Mouse (Mus musculus) kidney, postnatal 25 days (tissue): ENCODE results near the gene Metrn.

Experiments used
- DNase-seq, 2 experiments: peaks; one replicate each; pipeline ENCODE4 v3.0.0; 2021; ENCODE audit warnings: mixed read lengths in 2 of 2

Gene Metrn

DNA sequence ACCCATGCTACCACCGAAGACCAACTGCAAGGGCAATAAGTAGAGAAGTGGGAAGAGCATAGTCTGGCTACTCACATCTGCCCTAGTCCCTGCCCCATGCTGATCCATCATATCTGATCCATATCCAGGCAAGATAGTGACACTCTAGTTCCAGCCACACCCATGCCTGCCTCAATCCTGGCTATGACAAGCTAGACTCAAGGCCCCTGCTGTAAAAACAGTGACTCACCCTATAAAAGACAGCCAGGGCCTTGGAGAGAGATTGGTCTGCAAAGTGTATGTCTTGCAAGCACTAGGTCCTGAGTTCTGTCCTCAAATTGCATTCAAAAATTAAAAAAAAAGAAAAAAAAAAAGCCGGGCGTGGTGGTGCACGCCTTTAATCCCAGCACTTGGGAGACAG, 9.6 kb upstream of the Metrn start:
- DNase-seq = no peak

DNA sequence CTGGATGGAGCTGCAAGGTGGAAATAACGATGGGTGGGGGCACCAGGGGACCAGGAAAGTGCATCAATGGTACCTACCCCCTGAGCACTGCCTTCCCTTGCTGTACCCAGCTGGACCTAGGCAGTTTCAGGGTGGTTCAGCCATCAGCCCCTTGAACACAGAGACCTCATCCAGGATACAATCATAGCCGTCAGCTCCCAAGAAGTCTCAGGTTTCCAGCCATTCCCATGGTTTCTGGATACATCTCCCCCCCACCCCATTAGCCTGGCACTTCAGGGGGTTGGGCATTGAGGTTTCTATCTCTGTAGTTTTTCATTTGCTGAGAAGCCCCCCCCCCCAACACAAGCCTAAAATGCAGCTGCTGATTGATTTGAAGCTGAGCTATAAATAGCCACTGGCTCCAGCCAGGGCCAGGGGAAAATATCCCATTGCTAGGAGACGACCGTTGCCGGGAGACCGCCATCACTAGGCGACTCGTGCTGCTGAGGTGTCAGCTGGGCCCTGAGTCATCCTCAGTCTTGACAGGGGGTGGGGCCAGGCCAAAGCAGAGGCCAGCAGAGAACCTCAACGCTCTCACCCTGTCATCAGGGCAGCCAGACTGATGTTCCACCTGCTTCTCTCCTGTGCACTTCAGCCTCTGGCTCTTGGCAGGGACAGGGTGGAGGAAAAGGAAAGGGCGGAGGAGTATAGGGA, 6.0 kb upstream of the Metrn start:
- DNase-seq = no peak

DNA sequence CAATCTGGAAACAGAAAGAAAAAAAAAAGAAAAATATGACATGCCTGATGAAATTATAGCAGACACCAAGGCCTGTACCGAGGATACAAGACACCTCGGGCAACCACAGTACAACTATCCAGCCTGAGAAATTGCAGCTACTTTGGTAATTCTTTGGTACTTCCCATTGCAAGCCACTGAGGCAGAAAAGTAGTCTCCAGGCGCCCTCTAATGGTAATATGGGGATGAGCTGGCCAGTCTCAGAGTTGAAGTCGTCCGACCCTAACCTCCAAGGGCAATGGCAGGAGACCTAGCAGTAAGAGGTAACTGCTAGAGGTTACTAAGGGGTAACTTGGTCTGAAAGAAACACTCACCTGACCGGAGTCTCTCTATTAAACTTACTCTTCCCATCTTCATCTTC, 4.1 kb upstream of the Metrn start:
- DNase-seq = peak; percentile 77 to 78

DNA sequence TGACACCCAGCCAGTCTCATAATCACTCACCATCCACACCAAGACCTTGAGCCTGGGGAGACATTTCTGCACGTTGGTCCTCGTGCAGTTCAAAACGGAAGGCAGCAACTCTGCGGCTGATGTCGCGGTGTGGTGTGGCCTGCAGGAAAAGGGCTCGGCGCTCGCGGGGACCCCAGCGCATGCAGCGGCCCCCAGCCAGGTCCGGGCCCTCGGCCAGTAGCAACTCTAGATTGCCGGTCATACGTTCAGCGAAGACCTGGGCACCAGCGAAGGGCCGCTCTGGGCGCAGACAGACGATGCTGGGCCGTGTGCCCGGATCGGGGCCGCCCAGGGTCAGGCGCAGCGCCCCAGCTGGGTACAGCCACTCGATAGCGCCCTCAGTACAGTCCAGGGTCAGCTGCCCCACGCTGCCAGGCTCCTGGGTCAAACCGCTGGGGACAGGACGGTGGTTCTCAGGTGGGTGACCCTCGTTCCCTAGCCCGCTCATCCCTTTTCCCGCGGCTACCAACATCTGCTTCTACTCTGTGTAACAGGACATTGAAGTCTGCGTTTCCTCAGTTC, 645 bp downstream of the Metrn start:
- peak; percentile 35 to 76 for DNase-seq

DNA sequence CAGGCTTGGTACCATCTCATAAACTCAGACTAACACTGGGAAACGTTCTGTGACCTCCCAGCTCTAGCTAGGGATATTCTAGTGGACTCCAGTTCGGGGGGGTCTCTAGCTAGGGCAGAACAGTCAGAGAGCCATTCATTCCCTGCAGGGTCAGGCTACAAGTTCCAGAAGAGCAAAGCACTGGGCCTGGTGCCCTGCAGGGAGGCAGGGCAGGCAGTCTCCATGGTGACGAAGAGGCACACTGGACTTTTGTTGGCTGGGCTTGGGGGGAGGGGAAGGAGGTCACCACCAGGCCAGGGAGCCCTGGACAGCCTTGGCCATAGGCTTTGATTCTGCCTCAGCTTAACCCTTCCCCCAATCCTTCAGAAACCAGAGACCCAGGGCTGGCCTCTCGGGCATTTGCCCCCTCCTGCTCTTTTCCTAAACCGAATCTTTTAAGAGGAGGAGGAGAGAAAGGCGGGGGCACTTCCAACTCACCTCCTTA, 1.3 kb downstream of the Metrn start, which contains the start of gene AC134908.4:
AC134908.4 (minus strand) TSS at position 51 of the 484 bp plus-strand sequence.
- peak; percentile 70 to 91 for DNase-seq

DNA sequence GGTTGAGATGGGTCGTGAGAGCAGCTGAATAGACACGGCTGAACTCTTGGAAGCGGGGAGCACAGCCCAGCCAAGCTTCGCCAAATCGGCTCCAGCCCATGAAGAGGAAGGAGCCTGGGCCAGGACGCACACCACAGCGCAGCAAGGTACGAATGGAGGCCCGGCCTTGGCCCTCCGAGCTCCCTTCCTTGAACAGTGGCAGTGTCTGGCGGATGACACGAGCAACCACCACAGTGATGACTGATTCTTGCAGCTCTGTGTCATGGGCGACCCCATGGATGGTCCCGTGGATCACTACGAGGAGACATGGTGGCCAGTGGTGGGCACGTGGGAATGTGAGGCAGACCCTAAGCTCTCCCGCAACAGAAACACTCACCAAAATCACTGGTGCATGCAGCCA, 1.9 kb downstream of the Metrn start:
- no peak for DNase-seq

DNA sequence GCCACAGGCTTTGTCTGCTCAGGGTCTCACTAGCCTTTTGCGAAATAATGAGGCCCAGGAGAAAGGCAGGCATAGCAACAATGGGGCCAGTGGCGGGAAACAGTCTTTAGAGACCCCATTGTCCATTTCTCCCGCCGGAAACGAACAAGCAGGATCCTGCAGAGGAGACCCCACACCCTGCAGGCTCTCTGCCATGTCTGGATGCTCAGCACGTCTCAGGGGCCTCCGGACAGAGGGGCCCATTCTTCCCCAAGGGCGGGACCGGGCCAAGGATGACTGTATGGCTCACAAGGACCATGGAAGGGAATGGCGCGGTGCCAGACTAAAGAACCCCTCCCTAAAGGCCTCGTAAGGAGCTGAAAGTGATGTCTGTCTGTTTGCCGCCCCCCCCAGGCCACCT, 2.7 kb downstream of the Metrn start:
- no peak for DNase-seq

DNA sequence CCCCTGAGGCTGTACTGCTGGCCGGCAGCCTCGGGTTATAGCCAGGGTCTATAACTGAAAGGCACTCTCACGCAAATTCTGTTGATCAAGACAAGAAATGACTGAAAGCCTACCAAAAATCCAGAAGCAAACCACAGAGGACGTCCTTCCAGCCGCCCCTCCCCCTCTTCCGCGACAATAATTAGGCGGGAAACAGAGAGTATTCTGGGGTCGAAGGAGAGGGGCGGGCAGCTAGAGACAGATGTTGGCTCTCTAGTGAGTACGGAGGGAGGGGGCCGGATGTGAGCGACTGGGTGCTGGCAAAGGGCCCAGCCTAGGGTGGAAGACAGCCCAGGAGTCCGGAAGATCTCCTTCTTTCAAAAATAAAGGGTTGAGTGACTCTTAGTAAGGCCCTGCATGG, 4.3 kb downstream of the Metrn start, which contains the start of gene Fam173a:
Fam173a (minus strand) TSS at position 287 of the 400 bp plus-strand sequence.
- DNase-seq = peak; percentile 89 to 92

DNA sequence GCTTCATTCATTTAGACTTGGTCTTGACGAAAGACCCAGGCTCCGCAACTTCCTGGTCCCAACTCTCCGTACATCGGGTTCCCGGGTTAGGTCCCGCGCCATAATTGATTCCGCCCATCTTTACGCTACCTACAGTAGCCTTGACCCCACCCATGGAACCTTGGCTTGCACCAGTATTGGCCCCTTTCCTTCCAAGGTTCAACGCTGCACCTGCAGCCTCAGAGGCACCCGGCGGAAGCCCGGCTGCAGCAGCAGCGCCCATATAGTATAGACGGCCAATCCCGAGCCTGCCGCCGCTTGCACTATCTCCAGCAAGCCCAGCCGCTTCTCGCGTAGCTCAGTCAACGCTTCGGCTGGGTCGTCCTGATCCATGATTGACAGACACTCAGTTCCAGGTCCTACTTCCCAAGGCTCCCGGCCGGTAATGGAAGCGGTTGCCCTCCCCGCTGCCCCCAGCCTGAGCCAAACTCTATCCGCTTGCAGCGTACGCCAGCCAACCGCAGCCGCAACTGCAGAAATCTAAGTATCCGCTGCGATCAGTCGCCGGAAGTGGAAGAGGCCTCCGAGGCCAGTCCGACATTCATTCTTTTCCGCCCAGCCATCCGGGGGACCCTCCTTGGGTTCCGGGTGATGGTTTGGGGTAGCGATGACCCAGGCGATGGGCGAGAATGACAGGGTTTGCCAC, 5.0 kb downstream of the Metrn start:
- peak; percentile 83 to 89 for DNase-seq

DNA sequence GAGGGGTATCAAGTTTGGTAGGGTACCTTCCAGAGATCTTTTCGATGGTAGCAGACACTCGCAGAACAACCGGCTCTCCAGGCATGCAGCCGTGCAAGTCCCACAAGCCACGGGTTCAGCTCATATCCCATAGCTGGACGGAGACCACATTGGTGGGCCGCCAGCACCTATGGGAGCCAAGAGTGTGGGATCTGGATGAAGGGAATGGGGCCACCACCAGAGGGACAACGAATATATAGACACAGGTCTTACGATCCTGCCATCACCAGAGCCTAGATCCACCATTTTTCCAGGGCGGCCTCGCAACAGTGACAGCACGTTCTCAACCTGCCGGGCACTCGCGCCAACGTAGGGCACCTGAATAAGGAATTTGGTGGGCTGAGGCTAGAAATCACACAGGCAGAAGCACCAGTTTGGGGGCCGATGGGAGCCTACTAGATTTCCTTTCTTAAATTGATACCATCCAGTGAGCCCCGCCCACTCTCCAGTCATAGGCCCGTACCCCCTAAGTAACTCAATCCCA, 5.6 kb downstream of the Metrn start:
- no peak for DNase-seq

DNA sequence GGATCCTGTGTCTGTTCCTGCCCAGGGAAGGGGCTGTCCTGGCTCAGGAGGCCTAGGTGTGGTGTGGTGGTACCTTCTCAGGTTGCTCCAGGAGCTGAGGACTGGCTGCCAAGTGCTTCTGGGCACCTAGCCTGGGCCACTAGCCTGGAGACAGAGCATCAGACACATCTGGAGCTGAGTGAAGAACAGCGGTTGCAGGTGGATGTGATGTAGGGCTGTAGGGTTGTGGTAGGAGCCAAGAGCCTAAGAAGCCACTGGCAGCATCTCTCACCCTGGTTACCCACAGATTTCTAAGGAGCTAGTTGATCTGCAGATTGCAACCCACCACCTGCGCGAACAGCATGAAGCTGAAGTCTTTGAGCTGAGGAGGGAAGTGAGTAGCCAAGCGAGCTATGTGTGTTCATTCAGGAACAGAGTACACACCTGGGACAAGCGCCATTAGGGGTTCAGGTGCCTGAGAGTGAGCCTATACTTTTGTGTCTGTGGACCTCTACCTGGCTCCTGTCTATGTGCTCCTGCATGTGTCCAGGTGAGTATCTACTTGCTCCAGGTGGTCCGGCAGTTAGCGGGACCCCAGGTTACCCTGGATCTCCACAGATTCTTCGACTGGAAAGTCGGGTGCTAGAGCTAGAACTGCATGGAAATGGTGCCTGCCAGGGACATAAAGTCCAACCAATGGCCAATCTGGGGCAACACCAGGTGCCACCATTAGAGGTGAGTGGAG, 10.0 kb downstream of the Metrn start:
- no peak for DNase-seq

DNA sequence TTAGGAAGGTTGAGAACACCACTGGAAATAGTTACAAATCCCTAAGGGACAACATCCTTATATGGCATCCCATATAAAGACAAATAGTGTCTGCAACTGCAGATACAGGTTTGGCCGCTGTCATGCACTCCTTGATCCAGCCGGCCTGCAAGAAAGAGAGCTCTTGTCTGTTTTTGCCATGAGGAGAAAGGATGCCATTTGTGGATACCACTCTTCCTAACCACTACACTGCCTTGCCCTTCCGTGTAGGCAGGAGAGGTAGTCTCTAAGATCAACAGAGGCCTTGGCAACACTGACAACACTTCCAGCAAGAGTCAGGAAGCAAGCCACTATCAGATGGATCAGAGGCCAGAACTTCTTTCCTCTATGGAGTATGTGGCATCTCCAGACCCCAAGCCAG, 10.7 kb downstream of the Metrn start, which contains the start of gene Ccdc78:
Ccdc78 (plus strand) TSS at position 301 of the 400 bp plus-strand sequence.
- DNase-seq = no peak

DNA sequence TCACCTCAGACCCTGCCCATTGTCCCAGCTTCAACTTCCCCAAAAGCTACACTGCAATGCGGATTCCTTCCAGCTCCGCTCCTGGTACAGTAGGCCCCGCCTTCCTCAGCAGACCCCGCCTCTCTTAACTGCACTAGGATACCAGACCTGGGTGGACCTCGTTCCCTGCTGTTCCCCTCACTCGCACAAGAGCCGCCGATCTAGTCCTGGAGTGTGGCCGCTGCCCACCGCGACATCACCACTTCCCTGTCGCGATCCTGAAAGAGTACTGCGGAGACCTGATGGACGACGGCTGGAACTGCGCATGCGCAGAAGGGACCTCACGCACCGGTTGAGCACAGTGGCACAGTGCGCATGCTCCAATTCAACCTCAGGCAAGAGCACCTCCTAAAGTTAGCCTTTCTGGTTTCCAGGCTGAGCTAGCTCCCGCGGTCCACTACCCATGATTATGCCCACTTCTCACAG, 11.6 kb downstream of the Metrn start, which contains the start of gene Haghl:
Haghl (minus strand) TSS at position 393 of the 465 bp plus-strand sequence.
- DNase-seq = peak; percentile 97 to 98

DNA sequence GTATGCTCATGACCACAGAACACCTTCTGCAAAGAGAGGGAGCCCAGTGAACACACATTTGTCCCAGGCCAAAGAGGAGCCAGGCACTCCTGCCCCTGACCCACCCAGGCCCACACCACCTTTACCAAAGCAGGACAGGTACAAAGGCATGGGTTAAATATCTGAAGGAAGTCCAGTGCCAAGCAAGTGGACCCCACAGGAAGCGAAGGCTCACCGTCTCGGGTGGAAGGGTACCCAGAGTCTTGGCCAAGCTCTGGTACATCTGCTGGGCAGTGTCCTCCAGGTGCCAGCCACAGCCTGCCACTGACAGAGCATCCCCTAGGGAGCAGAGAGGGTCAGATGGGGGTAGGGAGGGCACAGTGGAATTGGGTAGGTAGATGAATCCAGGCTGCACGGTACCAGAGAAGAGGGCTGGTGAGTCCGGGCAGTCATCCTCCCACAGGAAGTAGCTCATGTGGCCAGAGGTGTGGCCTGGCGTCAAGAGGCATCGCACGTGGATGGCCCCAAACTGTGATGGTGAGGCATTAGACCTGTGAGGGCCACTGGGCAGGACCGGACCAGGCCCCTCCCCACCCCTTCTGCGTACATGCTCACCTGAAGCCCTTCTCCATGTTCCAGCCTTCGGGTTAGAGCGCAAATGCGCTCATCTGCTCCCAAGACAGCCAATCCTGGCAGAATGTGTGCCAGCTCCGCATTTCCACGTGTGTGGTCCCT, 12.9 kb downstream of the Metrn start:
- DNase-seq = no peak

DNA sequence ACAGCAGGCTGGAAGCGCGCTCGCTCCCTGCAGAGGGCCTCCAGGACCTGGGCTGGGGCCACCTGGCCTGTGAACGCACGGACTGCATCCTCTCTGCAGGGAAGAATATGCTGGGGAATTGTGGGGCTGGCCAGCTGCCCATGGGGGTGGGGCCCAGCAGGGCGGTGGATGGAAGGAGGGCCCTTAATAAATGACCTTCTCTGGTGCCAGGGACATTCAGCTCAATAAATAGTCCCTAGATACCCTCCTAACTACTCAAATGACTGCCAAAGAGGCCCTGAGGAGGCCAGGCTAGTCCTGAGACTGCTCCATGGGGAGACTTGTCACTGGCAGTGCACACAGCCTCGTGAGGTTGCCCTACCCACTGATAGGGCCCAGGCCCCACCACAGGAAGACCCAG, 13.8 kb downstream of the Metrn start:
- DNase-seq = peak; percentile 46 to 69

DNA sequence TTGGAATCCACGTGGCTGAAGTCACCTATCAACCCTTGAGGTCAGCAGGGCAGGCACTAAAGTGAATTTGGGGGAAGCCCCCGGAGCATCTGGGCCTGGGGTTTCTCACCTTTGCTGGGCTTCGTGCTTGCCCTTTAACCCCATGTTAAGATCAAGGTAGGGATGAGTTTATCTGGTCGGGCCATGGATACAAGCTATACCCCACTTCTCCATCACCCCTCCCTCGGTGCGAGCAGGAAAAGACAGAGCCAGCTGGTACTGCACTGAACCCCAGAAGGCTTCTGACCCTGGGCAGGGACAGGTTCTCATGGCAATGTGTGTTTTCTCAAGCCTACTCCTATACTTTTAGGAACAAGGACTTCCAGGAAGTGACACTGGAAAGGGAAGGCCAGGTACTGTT, 15.6 kb downstream of the Metrn start:
- peak in 1 of 2 experiments; percentile 33 for DNase-seq

DNA sequence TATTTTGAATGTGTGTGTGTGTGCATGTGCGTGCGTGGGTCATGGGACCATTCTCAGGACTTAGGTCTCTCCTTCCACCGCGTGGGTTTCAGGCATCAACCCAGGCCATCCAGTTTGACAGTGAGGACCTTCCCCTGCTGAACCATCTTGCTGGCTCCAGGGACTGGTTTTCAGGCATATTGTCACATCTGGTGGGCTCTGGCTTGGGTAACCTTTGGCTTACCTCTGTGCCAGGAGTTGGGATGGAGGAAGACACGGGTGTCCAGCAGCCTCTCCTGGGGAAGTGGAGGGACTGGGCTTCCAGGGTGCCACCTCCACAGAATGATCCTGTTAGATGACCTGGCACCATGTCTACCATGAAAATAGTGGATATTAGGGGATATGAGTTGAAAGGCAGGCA, 19.0 kb downstream of the Metrn start:
- DNase-seq = no peak

DNA sequence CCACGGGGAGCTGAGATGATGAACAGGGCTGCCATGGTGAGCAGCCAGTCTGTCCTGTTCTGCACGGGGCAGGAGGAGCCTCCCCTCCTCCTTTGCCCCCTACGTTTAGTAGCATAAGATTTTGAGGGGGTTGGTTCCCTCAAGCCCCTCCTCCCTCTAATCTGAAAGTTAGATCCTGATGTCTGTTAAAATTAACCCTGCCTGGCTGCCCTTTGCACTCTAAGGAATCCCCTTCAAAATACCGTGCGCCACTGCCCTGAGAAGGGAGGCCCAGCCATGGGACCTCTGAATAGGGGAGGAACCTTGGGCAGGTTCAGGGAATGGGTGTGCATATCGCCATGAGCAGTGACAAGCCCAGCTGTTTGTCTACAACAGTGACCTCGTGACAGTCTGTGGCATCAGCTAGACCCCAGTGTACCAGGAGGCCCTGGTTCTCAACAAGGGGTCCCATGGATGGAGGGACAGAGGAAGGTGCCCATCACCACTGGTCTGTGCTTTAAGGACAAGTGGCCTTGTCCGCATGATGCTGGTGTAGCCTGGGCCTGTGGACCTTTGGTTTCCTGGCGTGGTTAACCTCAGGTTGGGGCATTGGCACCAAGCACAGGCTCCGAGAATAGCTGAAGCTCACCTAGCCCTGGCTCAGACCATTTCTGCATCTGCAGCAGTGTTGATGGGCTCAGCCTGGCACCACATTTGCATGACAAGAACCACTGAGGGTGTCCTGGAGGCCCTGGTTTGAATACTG, 21.4 kb downstream of the Metrn start:
- peak; percentile 52 to 67 for DNase-seq

DNA sequence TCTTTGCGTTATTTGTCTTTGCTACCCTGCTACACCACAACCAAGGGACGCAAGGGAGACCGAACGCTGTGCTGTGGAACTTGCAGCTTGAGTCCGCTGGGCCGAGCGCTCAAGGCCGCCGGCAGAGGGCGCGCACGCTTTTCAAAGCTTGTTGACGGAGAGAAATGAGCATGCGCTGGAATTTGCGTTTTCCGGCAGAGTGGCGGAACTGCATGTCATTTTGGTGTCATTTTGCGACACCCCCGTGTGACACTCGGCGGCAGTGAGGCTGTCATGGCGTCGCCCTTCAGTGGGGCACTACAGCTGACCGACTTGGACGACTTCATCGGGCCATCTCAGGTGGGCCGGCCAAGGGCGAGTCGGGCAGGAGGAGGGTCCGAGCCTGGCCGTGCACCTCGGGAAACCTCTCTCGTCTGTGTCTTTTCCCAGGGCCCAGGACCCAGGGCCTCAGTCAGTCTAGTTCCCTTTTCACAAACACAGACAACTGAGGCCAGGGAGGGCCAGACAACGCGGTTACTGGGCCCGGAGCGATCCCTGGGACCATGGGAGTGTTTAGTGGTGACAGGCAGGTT, 23.3 kb downstream of the Metrn start, which contains the start of gene Narfl:
Narfl (plus strand) TSS at position 228 of the 572 bp plus-strand sequence.
- DNase-seq = peak; percentile 97 to 98

DNA sequence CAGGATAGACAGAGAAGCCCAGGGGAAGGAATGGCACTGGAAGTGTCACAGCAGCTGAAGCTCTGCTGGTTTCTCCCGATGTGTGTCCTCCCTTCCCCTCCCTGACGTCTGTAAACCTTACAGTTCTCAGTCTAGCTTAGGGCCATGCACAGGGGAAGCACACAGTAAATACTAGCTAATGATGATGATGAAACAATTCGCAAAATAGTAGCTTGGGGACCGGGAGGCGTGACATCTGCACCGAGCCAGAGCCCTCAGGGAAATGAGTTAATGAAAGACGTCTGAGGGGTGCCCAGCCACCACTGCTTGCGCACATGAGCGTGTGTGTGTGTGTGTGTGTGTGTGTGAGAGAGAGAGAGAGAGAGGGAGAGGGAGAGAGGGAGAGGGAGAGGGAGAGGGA, 27.6 kb downstream of the Metrn start:
- no peak for DNase-seq

DNA sequence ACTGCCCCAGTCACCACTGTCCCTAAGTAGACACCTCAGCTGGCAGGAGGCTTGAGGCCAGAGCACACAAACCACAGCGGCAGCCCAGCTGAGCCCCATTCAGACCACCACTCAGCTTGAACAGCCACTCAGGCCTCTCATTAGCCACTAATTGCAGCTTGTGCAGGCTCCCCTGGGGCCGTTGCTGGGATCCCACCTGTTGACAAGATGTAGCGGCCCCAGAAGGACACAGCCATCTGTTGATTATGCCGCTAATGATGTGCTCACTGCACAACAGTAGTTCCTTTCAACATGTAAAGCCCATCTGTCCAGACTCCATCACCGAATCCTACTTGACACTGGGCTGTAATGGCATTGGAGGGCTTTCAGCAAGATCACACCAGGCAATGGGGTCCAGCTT, 31.1 kb downstream of the Metrn start:
- no peak for DNase-seq
